Mouse (Mus musculus): ENCODE data around the gene Coro1b. TPM values are rescaled to one million over a fixed set of nuclear protein-coding genes. Genes with fewer than 3 reads are reported as not detected.

Coro1b gene
- polyA plus RNA-seq, 1 experiment: 314 TPM

DNA sequence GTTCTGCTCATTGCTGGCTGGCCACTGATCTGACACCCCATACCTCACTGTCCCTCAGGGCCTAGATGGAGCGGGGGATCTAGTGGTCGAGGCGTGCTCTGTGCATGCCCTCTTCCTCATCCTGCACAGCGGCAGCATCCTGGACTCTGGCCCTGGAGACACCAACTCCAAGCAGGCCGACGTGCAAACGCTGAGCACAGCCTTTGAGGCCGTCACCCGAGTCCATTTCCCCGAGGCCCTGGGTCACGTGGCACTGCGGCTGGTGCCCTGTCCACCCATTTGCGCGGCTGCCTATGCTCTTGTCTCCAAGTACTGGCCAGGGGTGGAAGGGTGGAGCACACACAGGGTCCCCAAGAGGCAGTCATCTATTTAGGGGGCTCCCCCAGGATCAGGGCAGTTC lies 41.8 kb upstream of the Coro1b start:
- Histone ChIP-seq H3K4me1 (ENCODE audit: control insufficient read depth, insufficient read depth, low read length) (peaks cover 6% of the 10 kb centered on the region), H3K4me3 (ENCODE audit: insufficient read depth, low read length) (no peak overlapping the region), H3K27ac (ENCODE audit: insufficient read depth, low read depth, low read length) (no peak overlapping the region)
- TF ChIP-seq CTCF (IDR thresholded peaks at IDR 0.05; ENCODE audit: low read depth, low read length) (no peak), POLR2A (IDR thresholded peaks at IDR 0.05; ENCODE audit: borderline replicate concordance, low read depth, low read length) (no peak)

DNA sequence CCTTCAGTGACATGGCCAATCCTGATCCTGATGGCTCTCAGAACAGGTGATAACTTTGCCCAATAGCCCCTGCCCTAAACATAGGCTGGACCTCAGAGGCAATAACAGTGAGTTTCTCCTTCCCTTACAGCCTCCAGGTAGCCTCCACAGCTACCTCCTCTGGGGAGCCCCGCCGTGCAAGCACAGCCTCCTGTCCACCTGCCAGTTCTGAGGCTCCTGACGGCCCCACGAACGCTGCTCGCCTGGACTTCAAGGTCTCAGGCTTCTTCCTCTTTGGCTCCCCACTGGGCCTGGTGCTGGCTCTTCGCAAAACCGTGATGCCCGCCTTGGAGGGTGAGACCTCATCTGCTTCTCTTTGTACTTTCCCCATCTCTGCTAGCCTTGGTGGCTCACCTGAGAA lies 39.9 kb upstream of the Coro1b start:
- H3K27ac ChIP-seq (ENCODE audit: insufficient read depth, low read depth, low read length): no peak overlapping the region
- H3K4me3 ChIP-seq (ENCODE audit: insufficient read depth, low read length): no peak overlapping the region
- TF ChIP-seq POLR2A (IDR thresholded peaks at IDR 0.05; ENCODE audit: borderline replicate concordance, low read depth, low read length): no peak
- TF ChIP-seq CTCF (IDR thresholded peaks at IDR 0.05; ENCODE audit: low read depth, low read length): no peak
- H3K4me1 ChIP-seq (ENCODE audit: control insufficient read depth, insufficient read depth, low read length): peaks cover 22% of the 10 kb centered on the region

DNA sequence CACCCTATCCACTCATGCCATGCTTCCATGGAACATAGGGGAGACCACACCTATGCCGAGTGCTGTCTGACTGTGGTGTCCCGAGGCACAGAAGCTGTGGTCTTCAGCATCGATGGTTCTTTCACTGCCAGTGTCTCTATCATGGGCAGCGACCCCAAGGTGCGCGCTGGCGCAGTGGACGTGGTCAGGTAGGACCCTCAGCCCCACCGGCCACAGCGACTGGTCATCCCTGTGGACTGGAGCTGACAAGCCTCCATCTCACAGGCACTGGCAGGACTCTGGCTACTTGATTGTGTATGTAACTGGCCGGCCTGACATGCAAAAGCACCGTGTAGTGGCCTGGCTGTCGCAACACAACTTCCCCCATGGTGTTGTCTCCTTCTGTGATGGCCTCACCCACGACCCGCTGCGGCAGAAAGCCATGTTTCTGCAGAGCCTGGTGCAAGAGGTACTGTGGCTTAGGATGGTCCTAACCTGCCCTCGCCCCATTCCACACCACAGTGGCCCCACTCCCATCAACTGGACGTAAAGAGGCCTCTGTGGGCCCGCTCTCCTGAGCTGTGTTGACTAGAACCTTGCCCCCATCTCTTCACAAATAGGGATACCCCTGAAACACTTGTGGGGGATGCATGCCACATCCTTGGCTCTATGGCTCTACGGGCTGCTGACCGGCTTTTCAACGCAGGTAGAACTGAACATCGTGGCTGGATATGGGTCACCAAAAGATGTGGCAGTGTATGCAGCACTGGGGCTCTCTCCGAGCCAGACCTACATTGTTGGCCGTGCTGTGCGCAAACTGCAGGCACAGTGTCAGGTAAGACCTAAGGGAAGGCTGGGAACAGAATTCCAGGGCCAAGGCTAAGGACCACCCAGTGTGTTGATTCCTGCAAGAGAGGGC lies 36.1 kb upstream of the Coro1b start:
- Histone ChIP-seq H3K4me1 (ENCODE audit: control insufficient read depth, insufficient read depth, low read length) (peaks cover 37% of the 10 kb centered on the region), H3K4me3 (ENCODE audit: insufficient read depth, low read length) (no peak overlapping the region), H3K27ac (ENCODE audit: insufficient read depth, low read depth, low read length) (peak overlapping the region; percentile 87)
- TF ChIP-seq CTCF (IDR thresholded peaks at IDR 0.05; ENCODE audit: low read depth, low read length) (no peak), POLR2A (IDR thresholded peaks at IDR 0.05; ENCODE audit: borderline replicate concordance, low read depth, low read length) (no peak)

DNA sequence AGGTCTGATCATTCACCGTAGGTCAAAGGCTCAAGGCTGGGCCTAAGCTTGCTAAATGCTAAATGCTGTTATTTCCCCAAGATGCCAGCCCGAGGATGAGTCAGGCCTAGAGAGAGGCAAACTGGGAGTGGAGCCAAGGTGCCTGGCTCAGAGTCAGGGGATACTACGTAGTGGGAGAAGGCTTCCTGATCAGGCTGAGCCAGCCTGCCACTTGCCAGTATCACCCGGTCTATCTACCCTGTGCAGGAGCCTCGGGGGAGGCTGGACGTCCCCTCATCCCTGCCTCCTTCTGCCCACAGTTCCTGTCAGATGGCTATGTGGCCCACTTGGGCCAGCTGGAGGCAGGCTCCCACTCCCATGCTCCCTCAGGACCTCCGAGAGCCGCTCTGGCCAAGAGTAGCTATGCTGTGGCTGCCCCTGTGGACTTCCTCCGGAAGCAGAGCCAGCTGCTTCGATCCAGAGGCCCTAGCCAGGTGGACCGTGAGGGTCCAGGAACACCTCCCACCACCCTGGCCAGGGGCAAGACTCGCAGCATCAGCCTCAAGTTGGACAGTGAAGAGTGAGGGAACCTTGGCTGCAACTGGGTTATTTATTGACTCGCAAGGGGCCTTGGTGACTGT lies 35.1 kb upstream of the Coro1b start:
- TF ChIP-seq POLR2A (IDR thresholded peaks at IDR 0.05; ENCODE audit: borderline replicate concordance, low read depth, low read length) (no peak), CTCF (IDR thresholded peaks at IDR 0.05; ENCODE audit: low read depth, low read length) (no peak)
- Histone ChIP-seq H3K27ac (ENCODE audit: insufficient read depth, low read depth, low read length) (peak overlapping the region; percentile 87), H3K4me1 (ENCODE audit: control insufficient read depth, insufficient read depth, low read length) (peaks cover 37% of the 10 kb centered on the region), H3K4me3 (ENCODE audit: insufficient read depth, low read length) (peak overlapping the region; percentile 22)

DNA sequence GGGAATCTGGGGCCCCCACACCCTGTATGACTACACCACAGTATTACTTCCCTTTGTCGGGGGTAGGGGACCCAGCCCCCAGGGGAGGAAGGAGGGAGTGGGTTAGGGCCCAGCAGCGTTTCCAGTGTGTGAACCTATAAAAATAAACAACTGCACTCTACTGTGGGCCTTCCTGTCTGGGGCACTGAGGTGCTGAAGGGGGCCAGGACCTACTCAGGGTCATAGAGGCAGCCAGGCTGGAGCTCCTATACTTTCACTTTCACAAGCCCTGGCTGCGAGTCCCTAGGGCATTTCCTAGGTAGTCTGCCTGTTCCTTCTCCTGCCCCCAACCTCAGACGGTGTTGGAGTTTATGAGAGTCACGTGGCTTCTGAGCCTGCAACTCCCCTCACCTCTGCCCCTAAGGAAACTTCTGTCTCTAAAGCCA lies 34.6 kb upstream of the Coro1b start:
- peak overlapping the region; percentile 87 for H3K27ac ChIP-seq (ENCODE audit: insufficient read depth, low read depth, low read length)
- peaks cover 37% of the 10 kb centered on the region for H3K4me1 ChIP-seq (ENCODE audit: control insufficient read depth, insufficient read depth, low read length)
- TF ChIP-seq CTCF (IDR thresholded peaks at IDR 0.05; ENCODE audit: low read depth, low read length) (no peak), POLR2A (IDR thresholded peaks at IDR 0.05; ENCODE audit: borderline replicate concordance, low read depth, low read length) (no peak)
- peak overlapping the region; percentile 22 for H3K4me3 ChIP-seq (ENCODE audit: insufficient read depth, low read length)

DNA sequence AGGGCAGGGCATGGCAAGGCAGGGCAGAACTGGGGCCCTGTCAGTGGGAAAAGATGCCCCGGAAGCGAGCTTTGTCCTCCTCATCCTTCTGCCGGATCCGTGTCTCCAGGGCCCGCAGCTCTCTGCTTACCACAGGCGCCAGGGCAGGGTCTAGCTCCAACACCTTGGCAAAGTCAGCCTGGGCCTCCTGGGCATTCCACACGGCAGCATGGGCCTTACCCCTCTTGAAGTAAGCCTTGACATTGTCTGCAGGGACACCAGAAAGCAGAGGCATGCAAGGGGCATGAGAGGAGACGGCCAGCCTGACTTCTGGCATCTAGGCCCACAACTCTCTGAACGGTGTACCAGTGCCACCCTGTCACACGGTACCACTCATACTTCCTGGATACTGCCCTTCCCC lies 33.9 kb upstream of the Coro1b start:
- Histone ChIP-seq H3K27ac (ENCODE audit: insufficient read depth, low read depth, low read length) (peak overlapping the region; percentile 87), H3K4me3 (ENCODE audit: insufficient read depth, low read length) (no peak overlapping the region), H3K4me1 (ENCODE audit: control insufficient read depth, insufficient read depth, low read length) (peaks cover 37% of the 10 kb centered on the region)
- TF ChIP-seq CTCF (IDR thresholded peaks at IDR 0.05; ENCODE audit: low read depth, low read length) (no peak), POLR2A (IDR thresholded peaks at IDR 0.05; ENCODE audit: borderline replicate concordance, low read depth, low read length) (no peak)

DNA sequence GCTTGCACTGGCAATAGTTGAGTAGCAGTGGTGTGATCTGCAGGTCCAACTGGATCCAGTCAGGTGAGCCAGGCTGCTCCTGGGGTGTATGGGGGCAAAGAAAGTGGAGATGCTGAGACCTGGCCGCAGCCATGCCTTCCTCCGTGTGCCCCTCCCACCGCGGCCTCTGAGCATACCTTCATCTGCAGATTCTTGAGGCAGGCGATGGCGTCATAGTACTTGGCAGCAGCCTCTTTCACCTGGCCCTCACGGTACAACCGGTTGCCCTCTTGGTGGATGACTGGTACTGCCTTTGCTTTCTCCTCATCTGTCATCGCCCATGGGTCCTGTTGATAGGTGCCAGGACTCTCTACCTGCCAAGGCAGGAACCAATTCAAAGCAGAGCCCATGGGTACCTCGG lies 33.3 kb upstream of the Coro1b start:
- no peak overlapping the region for H3K27ac ChIP-seq (ENCODE audit: insufficient read depth, low read depth, low read length)
- H3K4me3 ChIP-seq (ENCODE audit: insufficient read depth, low read length): no peak overlapping the region
- no peak for TF ChIP-seq CTCF (IDR thresholded peaks at IDR 0.05; ENCODE audit: low read depth, low read length)
- no peak for TF ChIP-seq POLR2A (IDR thresholded peaks at IDR 0.05; ENCODE audit: borderline replicate concordance, low read depth, low read length)
- peaks cover 39% of the 10 kb centered on the region for H3K4me1 ChIP-seq (ENCODE audit: control insufficient read depth, insufficient read depth, low read length)

DNA sequence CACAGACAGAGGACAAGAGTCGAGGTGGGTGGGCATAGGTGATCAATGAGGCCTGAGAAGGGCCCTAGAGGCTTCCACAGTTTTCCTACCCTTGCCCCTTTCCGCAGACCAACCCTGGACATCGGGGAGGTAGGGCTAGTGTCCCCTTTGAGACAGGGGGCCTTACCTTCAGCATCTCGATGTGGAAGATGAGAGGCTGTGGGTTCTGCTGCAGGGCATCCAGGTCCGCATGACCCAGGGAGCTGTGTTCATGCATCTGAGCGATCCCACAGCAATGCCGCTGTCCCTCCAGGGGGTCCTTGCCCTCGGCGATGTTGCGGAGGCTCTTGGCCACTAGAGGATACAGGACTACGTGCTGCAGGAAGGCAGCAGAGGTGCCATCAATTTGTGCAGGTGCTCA lies 32.6 kb upstream of the Coro1b start:
- TF ChIP-seq POLR2A (IDR thresholded peaks at IDR 0.05; ENCODE audit: borderline replicate concordance, low read depth, low read length): no peak
- no peak for TF ChIP-seq CTCF (IDR thresholded peaks at IDR 0.05; ENCODE audit: low read depth, low read length)
- Histone ChIP-seq H3K27ac (ENCODE audit: insufficient read depth, low read depth, low read length) (no peak overlapping the region), H3K4me1 (ENCODE audit: control insufficient read depth, insufficient read depth, low read length) (peaks cover 45% of the 10 kb centered on the region), H3K4me3 (ENCODE audit: insufficient read depth, low read length) (no peak overlapping the region)

DNA sequence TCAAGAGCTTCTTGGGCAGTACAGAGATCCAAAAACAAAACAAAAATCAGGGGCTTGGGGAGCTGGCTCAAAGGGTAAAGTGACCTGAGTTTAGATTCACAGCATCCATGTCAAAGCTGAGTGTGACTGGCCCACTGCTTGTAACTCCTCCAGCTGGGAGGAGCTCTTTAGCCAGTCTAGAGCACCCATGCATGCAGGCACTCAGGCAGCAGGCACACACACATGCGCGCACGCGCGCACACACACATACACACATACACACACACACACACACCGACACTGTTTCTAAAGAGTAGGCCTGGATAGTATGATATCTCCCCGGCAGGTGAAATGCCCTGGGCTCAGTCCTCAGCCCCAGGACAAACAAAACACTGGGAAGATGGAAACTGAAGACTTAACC lies 31.4 kb upstream of the Coro1b start:
- Histone ChIP-seq H3K27ac (ENCODE audit: insufficient read depth, low read depth, low read length) (no peak overlapping the region), H3K4me3 (ENCODE audit: insufficient read depth, low read length) (no peak overlapping the region), H3K4me1 (ENCODE audit: control insufficient read depth, insufficient read depth, low read length) (peaks cover 40% of the 10 kb centered on the region)
- TF ChIP-seq CTCF (IDR thresholded peaks at IDR 0.05; ENCODE audit: low read depth, low read length) (no peak), POLR2A (IDR thresholded peaks at IDR 0.05; ENCODE audit: borderline replicate concordance, low read depth, low read length) (no peak)

DNA sequence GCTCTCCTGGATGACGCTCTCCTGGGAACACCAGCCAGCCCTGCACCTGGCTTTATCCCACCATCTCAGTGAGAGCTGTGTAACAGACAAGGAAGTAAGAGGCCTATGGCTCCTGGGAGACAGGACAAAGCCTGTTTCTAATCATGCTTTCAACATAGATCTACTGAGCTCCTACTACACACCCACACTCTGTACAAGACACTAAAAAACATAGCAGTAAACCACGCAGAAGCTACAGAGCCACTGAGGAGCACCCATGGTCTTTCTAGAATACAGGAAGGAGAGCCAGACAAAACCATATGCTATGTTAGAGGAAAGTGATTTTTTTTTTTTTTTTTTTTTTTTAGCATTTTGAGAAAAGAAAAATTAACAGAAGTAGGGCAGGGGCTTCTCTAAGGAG lies 30.1 kb upstream of the Coro1b start:
- Histone ChIP-seq H3K27ac (ENCODE audit: insufficient read depth, low read depth, low read length) (no peak overlapping the region), H3K4me1 (ENCODE audit: control insufficient read depth, insufficient read depth, low read length) (peaks cover 34% of the 10 kb centered on the region), H3K4me3 (ENCODE audit: insufficient read depth, low read length) (no peak overlapping the region)
- TF ChIP-seq CTCF (IDR thresholded peaks at IDR 0.05; ENCODE audit: low read depth, low read length): no peak
- TF ChIP-seq POLR2A (IDR thresholded peaks at IDR 0.05; ENCODE audit: borderline replicate concordance, low read depth, low read length): no peak
